Mouse (Mus musculus) liver, adult 2 months (tissue): ENCODE measurements around the gene Pdilt.

Experiments
- CTCF ChIP-seq: fragments of 200-500 bp; IDR thresholded peaks from 2 replicates; pipeline ENCODE4 v1.5.1; 2011; ENCODE audit warnings: low read depth, low read length, control low read depth
- POLR2A ChIP-seq: fragments of 200-500 bp; IDR thresholded peaks from 2 replicates; pipeline ENCODE4 v1.6.1; 2011; ENCODE audit warnings: low read length, control low read depth; ENCODE audit not compliant: insufficient read depth; ENCODE audit errors: extremely low read depth

DNA sequence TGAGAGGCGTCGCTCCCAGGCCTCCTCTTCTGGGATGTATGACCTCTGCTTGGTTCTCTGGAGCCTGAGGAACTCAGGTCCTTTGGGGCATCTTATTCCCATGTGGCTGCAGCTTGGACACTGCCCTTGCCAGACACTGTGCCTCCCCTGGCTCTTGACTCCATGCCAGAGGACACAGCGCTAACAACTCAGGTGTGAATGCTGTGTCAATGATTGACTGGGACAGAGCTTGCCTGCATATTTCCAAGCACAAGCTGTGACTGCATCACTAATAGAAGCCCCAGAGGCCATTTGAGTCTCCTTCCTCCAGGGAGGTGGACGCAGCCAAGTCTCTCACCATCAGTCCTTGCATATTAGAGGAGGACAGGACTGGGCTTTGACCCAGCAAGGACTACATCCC is 12.1 kb downstream of the Pdilt start:
- TF ChIP-seq POLR2A (no peak), CTCF (no peak)
